Mouse (Mus musculus): Measurements from ENCODE around the gene Tmem185b. TPM values are rescaled to one million over a fixed set of nuclear protein-coding genes. Genes with fewer than 3 reads are reported as not detected.

Tmem185b gene
- polyA plus RNA-seq, 1 experiment from 2014 or later = 19.1 TPM

DNA sequence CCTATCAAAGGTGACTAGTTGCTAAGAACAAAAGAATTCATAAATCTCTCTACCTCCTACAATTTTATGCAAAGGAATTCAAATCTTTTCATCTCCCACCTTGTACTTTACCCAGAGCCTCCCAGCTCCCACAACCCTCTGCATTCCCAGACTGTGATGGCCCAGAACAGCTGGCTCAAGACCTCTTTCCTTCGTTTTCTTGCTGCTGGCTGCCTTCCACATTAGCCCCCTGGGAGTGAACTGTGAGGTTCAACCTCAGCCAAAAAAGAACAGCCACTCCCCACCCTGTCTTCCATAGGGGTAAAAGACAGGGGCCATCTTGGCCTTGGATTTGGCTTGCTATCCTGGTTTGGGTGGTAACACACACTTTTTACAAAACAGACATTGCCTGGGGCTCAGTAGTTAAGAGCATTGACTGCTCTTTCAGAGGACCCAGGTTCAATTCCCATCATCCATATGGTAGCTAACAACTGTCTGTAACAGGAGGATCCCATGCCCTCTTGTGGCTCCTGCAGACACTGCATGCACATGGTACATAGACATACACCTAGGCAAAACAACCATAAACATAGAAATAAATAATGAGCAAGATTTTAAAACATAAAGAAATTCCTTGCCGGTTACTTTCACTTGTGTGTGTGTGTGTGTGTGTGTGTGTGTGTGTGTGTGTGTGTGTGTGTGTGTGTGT, 31.8 kb upstream of the Tmem185b start:
- no peak for ATAC-seq
- WGBS = 71% methylated on average over 2 of the region's 2 CpGs

DNA sequence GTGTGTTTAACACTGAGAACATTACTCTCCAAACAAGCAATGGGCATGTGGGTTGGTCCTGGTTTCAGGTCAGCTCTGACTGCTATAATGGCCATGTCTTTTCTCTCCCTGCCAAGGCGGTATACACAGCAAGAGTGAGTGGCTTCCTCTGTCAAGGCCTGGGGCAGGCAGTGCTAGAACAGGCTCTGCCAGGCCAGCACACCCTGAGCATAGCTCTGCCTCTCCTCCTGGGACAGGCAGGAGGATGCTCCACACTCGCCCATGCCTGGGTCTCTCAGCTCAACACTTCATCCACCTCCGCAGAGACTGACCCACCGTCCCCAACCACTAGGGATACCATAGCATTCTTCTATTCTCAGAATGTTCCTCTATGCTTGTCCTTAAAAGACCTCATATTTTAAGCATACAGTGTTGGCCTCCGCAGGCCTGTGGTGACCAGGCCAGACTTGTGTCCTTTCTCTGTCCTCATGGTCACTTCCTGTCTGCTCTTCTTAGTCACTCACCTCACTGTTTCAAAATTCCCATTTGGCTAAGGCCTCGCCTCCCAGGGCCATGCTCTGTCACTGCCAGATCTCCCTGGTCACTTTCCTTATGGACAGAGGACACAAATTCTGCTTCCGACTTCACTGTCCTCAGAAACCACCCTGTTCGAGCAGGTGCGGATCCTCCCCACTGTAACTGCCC, 31.1 kb upstream of the Tmem185b start:
- Histone ChIP-seq H3K27me3 (no peaks in the 10 kb centered on the region), H3K9ac (no peak overlapping the region), H3K36me3 (ENCODE audit: poor library complexity, severe bottlenecking) (no peaks in the 10 kb centered on the region), H3K27ac (no peak overlapping the region), H3K9me3 (replicated peaks) (no peaks in the 10 kb centered on the region), H3K4me1 (peaks cover 5% of the 10 kb centered on the region; the same call in 1 of the 2 replicates), H3K4me2 (no peak overlapping the region), H3K4me3 (no peak overlapping the region)
- 93% methylated on average over 8 of the region's 9 CpGs for WGBS
- no peak for ATAC-seq

More for the DNA sequence above, 31.8 kb upstream of the Tmem185b start:
- H3K9me3 ChIP-seq (replicated peaks) = no peaks in the 10 kb centered on the region
- no peaks in the 10 kb centered on the region for H3K36me3 ChIP-seq (ENCODE audit: poor library complexity, severe bottlenecking)
- H3K27ac ChIP-seq = no peak overlapping the region
- H3K4me3 ChIP-seq = no peak overlapping the region
- peaks cover 5% of the 10 kb centered on the region; the same call in 1 of the 2 replicates for H3K4me1 ChIP-seq
- no peak overlapping the region for H3K9ac ChIP-seq
- H3K4me2 ChIP-seq = no peak overlapping the region
- no peaks in the 10 kb centered on the region for H3K27me3 ChIP-seq

DNA sequence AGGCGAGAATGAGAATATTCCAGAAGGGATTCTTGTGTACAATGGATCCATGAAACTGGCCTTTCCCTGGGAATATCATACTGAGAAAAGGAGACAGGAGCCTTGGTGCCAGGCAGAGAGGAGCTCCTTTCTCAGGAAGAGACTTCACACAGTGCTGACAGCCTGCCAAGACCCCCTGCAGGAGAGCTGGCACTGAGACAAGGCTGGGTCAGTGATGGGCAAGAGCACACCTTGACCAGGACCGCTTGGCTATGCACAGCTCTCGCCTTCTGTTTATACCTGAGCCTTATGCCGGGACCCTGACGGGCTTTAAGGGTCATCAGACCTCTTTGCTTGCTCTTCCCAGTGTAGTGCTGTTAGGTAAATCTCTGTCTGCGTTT, 30.6 kb upstream of the Tmem185b start:
- WGBS = 87% methylated on average over 6 of the region's 6 CpGs
- H3K4me2 ChIP-seq = no peak overlapping the region

DNA sequence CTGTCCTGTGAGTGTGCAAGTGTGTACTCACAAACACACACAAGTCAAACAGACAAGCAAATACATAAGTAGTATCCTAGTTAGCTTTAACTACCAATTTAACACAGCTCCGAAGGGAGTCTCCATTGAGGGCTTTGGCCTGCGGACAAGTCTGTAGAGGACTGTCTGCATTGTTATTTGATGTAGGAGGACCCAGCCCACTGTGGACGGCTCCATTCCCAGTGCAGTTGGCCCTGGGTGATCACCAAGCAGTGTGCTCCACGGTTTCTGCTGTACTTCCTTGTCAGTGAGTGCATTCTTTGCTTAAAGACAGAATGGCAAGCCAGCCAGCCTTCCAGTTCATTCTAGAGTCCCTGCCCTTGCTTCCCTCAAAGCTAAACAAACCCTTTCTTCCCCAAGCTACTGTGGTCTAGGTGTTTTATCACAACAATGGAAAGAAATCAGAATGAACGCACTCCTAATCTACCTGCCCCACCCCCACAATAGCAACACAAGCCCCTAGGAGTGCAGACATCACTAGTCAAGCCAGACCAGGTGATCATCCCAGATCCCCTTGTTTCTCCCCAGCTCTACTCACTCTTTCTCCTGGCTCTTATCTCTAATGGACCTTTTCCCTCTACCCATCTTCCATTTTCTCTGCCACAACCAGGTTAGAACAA, 28.5 kb upstream of the Tmem185b start:
- H3K4me1 ChIP-seq = 0 out of 2 replicates have a peak, but pooled peaks cover under 1% of the 10 kb centered on the region

More for the DNA sequence above, 30.6 kb upstream of the Tmem185b start:
- Histone ChIP-seq H3K4me3 (no peak overlapping the region), H3K36me3 (ENCODE audit: poor library complexity, severe bottlenecking) (peaks cover under 1% of the 10 kb centered on the region; the same call in 1 of the 2 replicates), H3K9ac (no peak overlapping the region), H3K4me1 (peaks cover 5% of the 10 kb centered on the region; the same call in 1 of the 2 replicates), H3K9me3 (replicated peaks) (no peaks in the 10 kb centered on the region; the same call in 1 of the 2 replicates), H3K27me3 (no peaks in the 10 kb centered on the region), H3K27ac (no peak overlapping the region)
- ATAC-seq = no peak

DNA sequence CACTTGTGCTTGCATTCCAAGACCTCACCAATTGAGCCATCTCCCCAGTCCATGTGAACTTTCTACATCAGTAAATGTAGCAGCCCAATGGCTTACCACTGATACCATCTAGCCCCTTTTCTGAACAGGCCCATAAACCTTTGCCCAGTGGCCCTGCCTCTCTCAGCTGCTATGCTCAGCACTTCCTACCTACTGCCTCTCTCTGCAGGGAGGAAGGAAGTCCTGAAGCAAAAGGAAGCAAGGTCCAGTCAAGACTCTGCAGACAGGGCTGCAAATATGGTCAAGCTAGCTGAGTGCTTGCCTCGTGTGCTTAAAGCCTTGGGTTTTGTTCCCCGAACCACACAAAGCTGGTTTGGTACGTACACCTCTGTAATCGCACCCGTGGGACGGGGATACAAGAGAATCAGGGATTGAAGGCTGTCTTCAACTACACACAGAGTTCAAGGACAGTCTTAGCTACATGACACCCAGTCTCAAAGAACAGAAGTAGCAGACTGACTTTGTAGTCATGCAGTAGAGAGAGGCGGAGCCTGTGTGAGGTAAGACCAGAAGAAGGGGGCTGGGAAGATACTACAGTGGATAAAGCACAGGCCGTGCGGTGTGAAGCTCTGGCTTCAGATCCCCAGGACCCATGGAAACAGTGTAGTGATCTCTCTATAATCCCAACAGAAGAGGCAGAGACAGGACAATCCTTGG, 27.3 kb upstream of the Tmem185b start:
- Histone ChIP-seq H3K27me3 (no peaks in the 10 kb centered on the region), H3K36me3 (ENCODE audit: poor library complexity, severe bottlenecking) (peaks cover 5% of the 10 kb centered on the region; the same call in 1 of the 2 replicates), H3K4me3 (no peak overlapping the region), H3K4me1 (peaks cover 12% of the 10 kb centered on the region), H3K4me2 (no peak overlapping the region), H3K27ac (no peak overlapping the region), H3K9ac (no peak overlapping the region), H3K9me3 (replicated peaks) (no peaks in the 10 kb centered on the region; the same call in 1 of the 2 replicates)
- WGBS = 89% methylated on average over 9 of the region's 9 CpGs
- ATAC-seq = no peak

More for the DNA sequence above, 28.5 kb upstream of the Tmem185b start:
- WGBS = 68% methylated on average over 5 of the region's 5 CpGs
- no peak overlapping the region for H3K4me3 ChIP-seq
- H3K27ac ChIP-seq = no peak overlapping the region
- H3K9me3 ChIP-seq (replicated peaks) = no peaks in the 10 kb centered on the region; the same call in 1 of the 2 replicates
- peaks cover 5% of the 10 kb centered on the region; the same call in 1 of the 2 replicates for H3K36me3 ChIP-seq (ENCODE audit: poor library complexity, severe bottlenecking)
- H3K4me2 ChIP-seq = no peak overlapping the region
- H3K27me3 ChIP-seq = no peaks in the 10 kb centered on the region
- ATAC-seq = no peak
- H3K9ac ChIP-seq = no peak overlapping the region

DNA sequence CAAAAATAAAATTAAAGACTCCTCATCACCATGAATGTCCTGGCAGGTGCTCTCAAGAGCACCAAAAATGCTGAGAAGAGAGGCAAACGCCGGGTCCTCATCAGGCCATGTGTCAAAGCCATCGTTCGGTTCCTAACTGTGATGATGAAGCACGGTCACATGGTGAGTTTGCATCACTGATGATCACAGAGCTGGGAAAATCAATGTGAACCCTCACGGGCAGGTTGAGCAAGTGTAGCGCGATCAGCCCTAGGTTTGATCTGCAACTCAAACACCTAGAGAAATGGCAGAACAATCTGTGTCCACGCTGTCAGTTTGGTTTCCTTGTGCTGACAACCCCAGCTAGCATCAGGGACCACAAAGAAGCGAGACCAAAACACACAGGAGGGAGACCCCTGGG, 26.5 kb upstream of the Tmem185b start:
- no peaks in the 10 kb centered on the region for H3K27me3 ChIP-seq
- H3K4me2 ChIP-seq = no peak overlapping the region
- peaks cover 5% of the 10 kb centered on the region; the same call in 1 of the 2 replicates for H3K36me3 ChIP-seq (ENCODE audit: poor library complexity, severe bottlenecking)
- ATAC-seq = no peak
- H3K27ac ChIP-seq = no peak overlapping the region
- H3K9me3 ChIP-seq (replicated peaks) = no peaks in the 10 kb centered on the region; the same call in 1 of the 2 replicates
- H3K9ac ChIP-seq = no peak overlapping the region
- no peak overlapping the region for H3K4me3 ChIP-seq
- peaks cover 18% of the 10 kb centered on the region for H3K4me1 ChIP-seq
- WGBS = 91% methylated on average over 10 of the region's 10 CpGs

DNA sequence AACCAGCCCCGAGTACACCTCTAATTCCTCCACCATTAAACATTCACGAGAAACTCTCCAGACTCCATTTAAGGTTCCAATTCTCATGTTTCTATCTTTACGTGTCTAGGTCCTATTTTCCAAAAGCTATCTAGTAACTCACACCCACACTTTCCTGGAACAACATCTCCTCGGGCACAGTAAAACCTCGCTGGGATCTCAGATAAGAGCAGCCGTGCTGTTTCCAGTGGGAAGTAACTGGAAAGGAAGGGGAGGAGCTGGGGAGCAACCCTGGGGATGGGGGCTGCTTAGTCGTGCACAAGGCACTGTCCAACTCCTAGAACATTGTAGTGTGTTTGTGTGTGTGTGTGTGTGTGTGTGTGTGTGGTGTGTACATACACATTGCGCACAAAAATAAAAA, 24.1 kb upstream of the Tmem185b start:
- Histone ChIP-seq H3K4me1 (peaks cover 24% of the 10 kb centered on the region), H3K4me3 (no peak overlapping the region), H3K27ac (no peak overlapping the region), H3K9me3 (replicated peaks) (no peaks in the 10 kb centered on the region; the same call in 1 of the 2 replicates), H3K9ac (no peak overlapping the region), H3K36me3 (ENCODE audit: poor library complexity, severe bottlenecking) (peaks cover 5% of the 10 kb centered on the region; the same call in 1 of the 2 replicates), H3K27me3 (peaks cover 10% of the 10 kb centered on the region), H3K4me2 (no peak overlapping the region)
- no peak for ATAC-seq
- WGBS = 90% methylated on average over 8 of the region's 8 CpGs

DNA sequence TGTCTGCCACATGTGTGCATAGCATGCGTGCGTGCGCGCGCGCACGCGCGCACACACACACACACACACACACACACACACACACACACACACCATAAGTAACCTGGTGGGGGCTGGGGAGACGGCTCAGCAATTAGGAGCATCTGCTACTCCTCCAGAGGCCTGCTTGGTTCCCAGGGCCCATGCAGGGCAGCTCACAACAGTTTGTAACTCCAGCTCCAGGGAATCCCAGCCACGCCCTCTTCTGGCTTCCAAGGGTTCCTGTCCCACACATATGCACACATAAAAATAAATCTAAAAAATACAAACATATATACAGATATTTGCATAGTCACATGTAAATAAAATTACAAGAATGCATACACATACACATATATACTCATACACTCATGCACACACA, 23.2 kb upstream of the Tmem185b start:
- no peaks in the 10 kb centered on the region; the same call in 1 of the 2 replicates for H3K9me3 ChIP-seq (replicated peaks)
- 83% methylated on average over 11 of the region's 11 CpGs for WGBS
- peak overlapping the region; percentile 87; the same call in 1 of the 2 replicates for H3K4me2 ChIP-seq
- H3K9ac ChIP-seq = no peak overlapping the region
- no peak overlapping the region for H3K4me3 ChIP-seq
- H3K36me3 ChIP-seq (ENCODE audit: poor library complexity, severe bottlenecking) = peaks cover 5% of the 10 kb centered on the region; the same call in 1 of the 2 replicates
- peaks cover 24% of the 10 kb centered on the region for H3K4me1 ChIP-seq
- H3K27ac ChIP-seq = no peak overlapping the region
- ATAC-seq = no peak
- peaks cover 10% of the 10 kb centered on the region for H3K27me3 ChIP-seq

DNA sequence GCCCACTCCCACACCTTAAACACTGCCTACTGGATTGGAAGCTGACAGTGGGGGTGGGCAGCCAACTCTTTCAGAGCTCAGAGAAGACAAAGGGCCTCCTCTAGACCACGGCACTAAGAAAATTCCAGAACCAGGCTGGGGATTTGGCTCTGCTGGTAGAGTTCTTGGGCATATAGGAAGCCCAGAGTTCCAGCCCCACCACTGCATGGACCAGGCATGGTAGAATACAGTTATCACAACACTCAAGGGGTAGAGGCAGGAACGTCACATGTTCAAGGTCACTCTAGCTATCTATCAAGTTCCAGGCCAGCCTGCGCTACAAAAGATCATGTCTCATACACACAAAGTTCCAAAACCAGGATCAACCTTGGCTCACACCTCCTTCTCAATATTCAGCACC, 22.8 kb upstream of the Tmem185b start:
- peak overlapping the region; percentile 78; the same call in 1 of the 2 replicates for H3K4me3 ChIP-seq
- no peak for ATAC-seq
- no peaks in the 10 kb centered on the region; the same call in 1 of the 2 replicates for H3K9me3 ChIP-seq (replicated peaks)
- H3K4me2 ChIP-seq = peak overlapping the region; percentile 87
- peaks cover 10% of the 10 kb centered on the region for H3K27me3 ChIP-seq
- 84% methylated on average over 3 of the region's 3 CpGs for WGBS
- H3K36me3 ChIP-seq (ENCODE audit: poor library complexity, severe bottlenecking) = peaks cover 5% of the 10 kb centered on the region; the same call in 1 of the 2 replicates
- peaks cover 26% of the 10 kb centered on the region for H3K4me1 ChIP-seq
- H3K9ac ChIP-seq = no peak overlapping the region
- H3K27ac ChIP-seq = no peak overlapping the region

DNA sequence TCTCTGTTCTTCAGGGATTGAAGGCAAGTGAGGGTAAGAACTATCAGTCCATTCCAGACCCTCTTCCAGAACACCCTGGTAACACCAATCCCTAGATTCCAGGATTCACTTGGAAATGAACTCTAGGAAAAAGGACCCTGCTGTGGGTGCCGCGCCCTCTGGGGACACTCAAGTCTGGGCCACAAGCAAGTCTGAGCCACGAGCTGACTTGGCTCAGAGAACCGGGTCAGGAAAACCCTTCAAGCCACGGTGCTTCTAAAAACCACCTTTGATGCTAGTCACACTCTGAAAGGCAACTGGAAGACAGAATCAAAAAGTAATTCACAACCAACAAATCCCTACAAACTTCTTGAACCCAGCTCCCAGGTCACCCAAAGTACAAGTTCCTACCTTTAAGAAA, 22.2 kb upstream of the Tmem185b start:
- WGBS = 26% methylated on average over 5 of the region's 5 CpGs

More for the DNA sequence above, 22.2 kb upstream of the Tmem185b start:
- Histone ChIP-seq H3K4me2 (peak overlapping the region; percentile 87), H3K4me3 (peak overlapping the region; percentile 78), H3K9ac (peak overlapping the region; percentile 83), H3K36me3 (ENCODE audit: poor library complexity, severe bottlenecking) (peaks cover 5% of the 10 kb centered on the region; the same call in 1 of the 2 replicates), H3K27me3 (peaks cover 10% of the 10 kb centered on the region), H3K27ac (no peak overlapping the region), H3K4me1 (peaks cover 32% of the 10 kb centered on the region), H3K9me3 (replicated peaks) (no peaks in the 10 kb centered on the region; the same call in 1 of the 2 replicates)
- no peak for ATAC-seq
